Mouse (Mus musculus): ENCODE data around the gene Hif3a. TPM values are rescaled to one million over a fixed set of nuclear protein-coding genes. Genes with fewer than 3 reads are reported as not detected.

Hif3a gene
- total RNA-seq, 2 experiments from 2014 or later = not detected

DNA sequence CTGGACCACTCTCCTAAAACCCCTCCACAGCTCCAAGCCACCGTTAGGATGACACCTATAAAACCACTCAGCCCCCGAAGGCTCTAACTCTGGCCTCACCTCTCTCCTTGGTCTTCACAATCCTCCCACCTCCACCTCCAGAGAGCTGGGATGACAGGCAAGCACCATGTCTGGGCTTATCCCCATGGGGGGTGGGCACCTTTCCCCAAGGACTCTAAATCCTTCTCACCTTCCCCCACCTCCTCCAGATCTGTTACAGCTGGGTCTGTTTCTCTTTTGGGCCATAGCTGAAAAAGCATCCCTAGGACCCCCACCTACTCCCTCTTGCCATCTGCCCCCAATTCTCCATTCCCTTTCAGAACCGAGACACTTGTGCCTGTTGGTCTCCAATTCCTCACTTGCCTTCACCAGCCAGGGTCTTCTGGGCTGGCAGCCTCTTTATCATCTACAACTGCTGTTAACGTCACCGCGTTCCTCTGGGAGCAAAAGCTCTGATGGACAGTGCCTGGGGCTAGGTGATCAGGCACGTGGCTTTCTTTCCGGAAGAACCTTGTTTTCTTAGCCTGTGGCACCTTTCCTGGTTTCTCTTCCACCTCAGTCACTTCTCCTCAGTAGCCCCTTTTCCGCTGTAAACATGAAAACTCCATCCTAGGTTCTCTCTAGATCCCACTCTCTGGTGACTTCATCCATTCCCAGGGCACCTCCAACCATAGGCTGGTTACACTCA, 36.2 kb downstream of the Hif3a start:
- no peak for ATAC-seq (replicated peaks; ENCODE audit: low FRiP score, poor library complexity, severe bottlenecking)

DNA sequence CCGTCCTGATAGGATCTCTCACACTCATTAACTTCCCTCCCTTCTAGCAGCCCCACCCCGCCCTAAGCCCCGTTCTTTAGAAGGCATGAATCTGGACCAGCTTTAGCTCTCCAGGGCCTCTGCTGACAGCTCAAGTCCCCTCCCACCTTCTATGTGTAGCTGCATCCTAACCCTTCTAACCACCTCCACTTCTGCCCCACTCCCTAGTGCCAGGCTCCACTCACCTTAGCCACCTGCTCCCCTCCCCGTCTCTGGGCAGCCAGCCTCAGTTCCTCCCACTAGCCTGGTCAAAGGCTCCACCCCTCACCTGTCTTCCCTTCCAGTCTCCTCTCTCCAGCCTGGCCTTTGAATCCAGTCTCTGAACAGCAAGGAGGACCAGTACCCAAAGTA, 36.7 kb downstream of the Hif3a start:
- ATAC-seq (replicated peaks; ENCODE audit: low FRiP score, poor library complexity, severe bottlenecking) = no peak

DNA sequence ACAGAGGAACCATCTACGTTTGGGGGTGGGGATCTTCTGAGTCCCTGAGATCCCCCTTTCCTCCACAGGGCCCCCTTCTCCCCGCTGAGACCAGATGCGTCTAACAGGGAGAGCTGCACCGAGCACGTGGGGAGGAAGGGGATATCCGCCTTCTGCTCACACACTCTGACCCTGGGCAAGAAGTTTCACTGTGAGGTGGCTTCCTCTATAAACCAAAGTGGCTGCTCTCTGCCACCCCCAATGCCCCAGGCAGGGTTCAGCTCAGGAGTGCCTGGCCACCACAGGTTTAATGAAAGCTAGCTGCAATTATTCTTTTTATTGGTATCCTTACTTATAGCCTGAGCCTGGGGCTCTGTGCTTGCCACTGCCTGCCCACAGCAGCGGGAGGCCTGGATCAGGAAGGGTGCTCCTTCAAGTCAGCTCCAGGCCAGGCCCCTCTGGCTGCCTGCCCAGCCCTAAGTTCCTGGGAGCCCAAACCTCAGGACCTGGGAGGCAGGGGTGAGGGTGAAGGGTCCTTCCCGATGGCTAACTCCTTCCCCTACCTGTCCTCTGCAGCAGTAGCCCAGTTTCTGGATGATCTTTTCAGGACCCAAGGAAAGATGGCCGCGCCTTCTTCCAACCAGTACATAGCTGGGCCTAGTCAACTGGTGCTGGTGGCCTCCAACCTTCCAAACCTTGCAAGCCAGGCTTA, 37.3 kb downstream of the Hif3a start:
- ATAC-seq (replicated peaks; ENCODE audit: low FRiP score, poor library complexity, severe bottlenecking) = no peak

DNA sequence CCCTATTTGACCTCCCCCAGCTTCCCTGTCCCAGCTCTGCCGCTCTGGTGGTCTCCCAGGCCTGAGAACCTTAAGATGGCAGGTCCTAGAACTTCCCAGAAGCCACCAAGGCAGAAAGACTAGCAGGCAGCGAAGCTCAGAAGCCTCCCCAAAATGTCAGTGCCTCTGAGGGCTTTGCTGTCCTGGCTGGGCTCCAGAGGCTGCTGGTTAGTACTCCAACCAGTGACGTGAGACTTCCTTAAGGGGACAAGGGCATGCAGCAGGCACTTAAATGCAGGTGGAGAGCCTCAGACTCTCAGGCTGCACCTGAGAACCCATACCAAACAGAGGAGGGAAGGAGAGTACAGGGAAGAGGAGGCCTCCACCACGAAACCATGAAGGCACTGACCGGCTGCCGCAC, 38.1 kb downstream of the Hif3a start:
- no peak for ATAC-seq (replicated peaks; ENCODE audit: low FRiP score, poor library complexity, severe bottlenecking)

DNA sequence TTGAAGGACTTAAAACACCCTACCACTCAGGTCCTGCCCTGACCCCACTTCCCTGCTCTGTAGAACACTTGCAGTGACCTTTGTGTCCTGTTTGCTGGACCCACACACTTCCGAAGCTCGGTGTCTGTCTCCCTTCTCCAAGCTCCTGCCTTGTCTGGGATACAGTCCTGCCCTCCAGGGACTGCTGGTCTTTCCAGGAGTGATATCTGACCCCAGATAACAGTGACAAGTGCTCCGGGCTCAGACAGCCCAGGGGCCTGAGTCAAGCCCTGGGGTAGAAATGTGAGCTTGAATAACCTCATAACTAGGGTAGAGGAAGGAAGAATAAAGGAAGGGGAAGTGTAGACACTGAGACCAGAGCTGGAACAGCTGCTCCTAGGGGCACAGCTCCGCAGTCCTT, 38.5 kb downstream of the Hif3a start:
- no peak for ATAC-seq (replicated peaks; ENCODE audit: low FRiP score, poor library complexity, severe bottlenecking)

DNA sequence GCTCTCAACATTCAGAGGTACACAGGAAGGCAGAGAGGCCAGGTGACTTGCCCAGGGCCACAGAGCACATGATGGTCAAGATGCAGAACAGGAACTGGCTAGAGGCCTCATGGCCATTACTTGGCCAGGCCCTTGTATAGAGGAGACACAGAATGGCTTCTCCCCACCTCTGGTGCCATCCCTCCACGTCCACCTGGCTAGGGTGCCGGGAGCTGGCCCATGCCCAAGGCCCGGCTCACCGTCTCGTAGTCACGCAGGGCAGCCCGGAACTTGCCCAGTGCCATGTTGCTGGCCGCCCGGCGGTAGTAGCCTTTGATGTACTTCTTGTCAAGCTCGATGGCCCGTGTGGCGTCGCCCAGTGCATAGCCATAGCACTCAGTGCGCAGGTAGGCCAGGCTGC, 40.1 kb downstream of the Hif3a start:
- no peak for ATAC-seq (replicated peaks; ENCODE audit: low FRiP score, poor library complexity, severe bottlenecking)

DNA sequence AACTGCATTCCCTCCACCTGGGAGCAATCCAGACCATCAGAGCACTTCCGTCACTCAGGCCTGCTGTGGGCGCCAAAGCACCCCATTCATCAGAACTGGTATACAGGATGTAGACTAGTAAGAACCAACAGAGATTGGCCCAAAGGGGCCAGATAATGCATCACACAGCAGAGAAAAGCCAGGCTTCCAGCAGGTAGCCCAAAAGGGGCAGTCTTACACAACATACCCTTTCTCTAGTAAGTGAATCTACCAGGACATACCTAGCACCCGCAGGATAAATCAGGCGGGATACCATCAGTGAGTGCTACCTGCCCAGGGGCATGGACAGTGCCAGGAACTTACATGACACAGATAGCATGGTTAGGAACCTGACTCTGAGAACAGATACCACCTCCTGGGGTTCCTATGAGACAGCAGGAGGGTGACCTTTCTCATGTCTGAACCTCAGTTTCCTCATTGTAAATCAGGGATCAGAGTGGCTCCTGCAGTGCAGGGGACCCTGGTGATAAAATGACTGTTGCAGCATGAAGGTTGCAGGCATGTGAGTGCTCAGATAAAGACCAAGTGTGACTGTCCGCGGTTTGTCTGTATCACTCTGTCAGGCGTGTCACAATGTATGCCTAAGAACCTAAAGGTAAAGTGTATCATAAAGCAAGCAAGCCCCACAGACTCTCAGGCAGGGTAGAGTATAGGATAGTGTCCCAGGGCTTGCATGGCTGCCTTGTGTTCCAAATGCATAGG, 42.6 kb downstream of the Hif3a start:
- ATAC-seq (replicated peaks; ENCODE audit: low FRiP score, poor library complexity, severe bottlenecking) = no peak

DNA sequence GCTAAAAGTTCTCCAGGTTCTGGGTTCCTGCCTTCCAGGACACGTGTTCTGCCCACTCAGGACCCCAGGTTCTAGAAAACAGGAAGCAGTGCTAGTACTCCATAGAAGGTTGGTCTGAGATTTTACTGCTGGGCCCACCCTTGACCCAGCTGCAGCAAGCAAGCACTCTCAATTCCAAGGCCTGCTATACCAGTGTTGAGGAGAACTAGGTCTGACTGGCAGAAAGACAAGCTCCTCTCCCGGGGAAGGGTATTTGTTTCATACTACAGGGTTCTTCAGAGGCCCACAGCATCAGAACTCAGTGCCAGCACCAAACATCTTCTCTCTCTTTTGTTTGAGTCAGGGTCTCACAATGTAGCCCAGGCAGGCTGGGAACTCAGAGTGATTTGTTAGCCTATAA, 44.3 kb downstream of the Hif3a start:
- ATAC-seq (replicated peaks; ENCODE audit: low FRiP score, poor library complexity, severe bottlenecking) = no peak

DNA sequence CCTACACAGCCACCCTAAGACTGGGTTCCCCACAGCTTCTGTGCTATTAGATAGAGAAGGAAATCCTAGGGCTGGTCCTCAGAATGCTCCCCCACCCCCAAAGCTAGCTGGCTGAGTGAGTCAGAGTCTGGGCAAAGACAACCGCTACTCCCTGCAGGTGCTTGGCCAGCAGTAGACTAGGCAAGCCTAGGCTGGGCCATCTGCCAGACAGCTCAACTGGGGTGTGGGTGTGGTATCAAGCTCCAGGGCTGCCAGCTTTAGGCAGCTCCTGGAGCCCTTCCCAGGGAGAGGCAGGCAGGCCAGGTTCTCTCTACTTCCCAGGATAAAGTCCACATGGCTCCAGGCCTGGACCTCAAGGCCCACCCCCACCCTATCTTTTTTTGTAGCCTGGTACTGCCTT, 45.2 kb downstream of the Hif3a start:
- ATAC-seq (replicated peaks; ENCODE audit: low FRiP score, poor library complexity, severe bottlenecking) = peak; percentile 80

DNA sequence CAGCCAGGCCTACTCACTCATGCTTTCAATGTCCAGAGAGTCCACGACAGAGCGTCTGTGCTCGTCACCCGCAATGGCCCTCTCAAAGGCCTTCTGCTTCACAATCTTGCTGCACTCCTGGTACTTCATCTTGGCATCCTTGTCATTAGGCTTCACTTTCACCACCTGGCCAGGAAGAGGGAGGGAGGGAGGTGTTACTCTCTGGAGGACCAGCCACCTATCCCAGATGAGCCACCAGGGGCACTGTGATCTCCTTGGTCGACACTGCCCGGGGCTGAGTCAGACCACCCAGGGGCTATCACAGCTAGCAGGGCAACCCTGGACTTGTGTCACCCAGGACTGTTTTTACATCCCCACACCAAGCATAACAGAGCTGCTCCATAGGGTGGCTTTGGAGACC, 46.8 kb downstream of the Hif3a start:
- ATAC-seq (replicated peaks; ENCODE audit: low FRiP score, poor library complexity, severe bottlenecking) = no peak

DNA sequence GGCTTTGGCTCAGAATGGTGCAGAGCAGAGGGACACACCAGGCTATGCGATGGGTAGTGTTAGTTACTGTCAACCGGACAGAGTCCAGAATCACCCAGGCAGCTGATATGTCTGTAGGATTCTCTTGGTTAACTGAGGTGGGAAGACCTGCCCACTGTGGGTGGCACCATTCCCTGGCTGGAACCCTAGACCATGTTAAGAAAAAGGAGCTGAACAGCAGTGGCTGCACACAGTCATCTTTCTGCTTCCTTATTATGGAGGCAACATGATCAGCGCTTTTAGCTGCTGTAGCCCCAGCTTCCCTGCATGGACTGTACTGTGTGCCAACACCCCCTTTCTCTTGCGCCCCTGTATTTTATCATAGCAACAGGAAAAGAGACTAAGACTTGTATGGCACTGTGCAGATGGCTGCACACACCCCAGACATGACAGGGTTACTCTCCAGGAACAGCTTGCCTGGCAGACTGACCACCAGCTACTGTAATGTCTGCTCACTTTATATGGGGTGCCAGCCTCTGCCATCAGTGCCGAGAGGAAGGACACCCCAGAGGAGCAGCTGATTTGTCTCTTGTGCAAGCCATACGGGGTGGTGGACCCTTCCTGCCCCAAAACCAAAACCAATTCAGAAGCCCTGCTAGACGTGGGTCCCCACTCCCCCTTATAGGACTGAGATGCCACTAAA, 50.2 kb downstream of the Hif3a start:
- no peak for ATAC-seq (replicated peaks; ENCODE audit: low FRiP score, poor library complexity, severe bottlenecking)

DNA sequence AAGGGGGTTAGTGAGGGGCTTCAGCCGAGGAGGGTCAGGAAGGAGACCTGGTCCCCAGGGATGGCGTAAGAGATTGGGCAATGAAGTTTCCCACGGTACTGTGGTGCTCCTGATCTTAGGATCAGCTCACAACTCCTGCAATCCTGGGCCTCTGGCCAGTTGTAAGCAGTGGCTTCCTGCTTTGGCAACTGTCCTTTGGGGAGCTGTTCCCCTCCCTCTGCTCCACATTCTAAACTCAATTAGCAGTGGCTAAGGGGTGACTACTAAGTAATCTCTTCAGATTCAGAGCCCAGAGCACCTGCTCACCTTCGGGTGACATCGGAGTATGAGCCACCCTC, 52.2 kb downstream of the Hif3a start:
- no peak for ATAC-seq (replicated peaks; ENCODE audit: low FRiP score, poor library complexity, severe bottlenecking)

DNA sequence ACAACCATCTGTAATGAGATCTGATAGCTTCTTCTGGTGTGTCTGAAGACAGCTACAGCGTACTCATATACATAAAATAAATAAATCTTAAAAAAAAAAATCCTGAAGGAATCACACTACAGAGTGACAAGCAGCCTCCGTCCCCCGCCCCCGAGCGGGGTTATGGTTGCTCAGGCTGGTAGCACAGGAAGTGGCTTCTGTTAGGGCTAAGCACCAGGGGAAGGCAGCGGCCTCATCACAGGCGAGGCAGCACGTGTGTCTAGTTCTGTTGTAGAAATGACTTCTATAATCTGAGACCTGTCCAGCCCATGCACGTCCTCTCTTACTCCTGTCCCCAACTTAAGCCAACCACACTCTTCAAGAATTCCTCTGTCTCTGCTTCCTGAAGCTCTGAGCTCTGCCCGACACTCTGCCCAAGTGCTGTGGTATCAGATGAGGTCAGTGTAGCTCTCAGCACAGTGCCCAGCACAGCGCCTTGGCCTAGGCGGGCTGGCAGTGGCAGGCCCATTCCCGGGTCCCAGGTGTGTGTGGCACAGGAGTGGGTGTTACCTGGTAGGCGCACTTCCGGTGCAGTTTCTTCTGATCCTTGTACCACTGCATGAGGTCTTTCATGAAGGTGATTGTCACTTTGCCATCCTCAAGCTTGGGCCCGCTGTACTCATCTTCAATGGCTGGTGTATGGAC, 52.8 kb downstream of the Hif3a start:
- ATAC-seq (replicated peaks; ENCODE audit: low FRiP score, poor library complexity, severe bottlenecking) = no peak

DNA sequence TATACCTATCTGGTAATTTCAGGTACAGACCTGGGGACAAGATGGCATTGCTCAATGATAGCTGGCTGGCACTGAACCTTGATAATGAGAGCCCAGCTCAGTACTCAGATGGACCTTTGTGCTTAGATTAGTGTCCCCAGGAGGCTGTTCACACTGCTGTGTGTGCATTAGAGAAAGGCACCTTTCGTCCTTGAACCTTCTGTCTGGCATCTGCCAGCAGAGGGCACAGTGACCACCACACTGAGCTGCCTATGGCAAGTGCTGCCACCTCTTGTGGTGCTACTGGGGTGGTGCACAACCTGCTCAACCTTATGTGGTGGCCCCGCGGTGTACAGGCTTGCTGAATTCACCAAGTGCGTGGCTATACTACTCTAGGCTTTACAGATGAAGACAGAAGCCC, 54.9 kb downstream of the Hif3a start:
- ATAC-seq (replicated peaks; ENCODE audit: low FRiP score, poor library complexity, severe bottlenecking) = no peak

DNA sequence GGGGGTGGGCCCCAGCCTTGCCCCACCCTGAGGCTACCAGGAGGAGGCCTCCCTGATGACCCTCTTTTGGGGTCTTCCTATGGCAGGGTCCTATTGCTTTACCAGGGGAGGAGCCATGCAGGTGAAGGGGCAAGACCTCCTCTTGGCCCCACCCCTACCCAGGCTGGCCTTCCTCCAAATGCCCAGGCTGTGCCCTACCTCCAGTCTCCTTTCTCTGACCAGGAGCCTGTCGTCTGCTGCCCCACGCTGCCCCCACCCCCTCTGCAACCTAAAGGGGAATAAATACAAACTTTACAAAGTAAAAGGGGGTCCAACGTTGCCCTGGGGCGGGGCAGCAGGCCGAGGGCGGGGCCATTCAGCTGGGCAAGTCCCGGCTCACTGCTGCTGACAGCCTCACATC, 57.5 kb downstream of the Hif3a start:
- ATAC-seq (replicated peaks; ENCODE audit: low FRiP score, poor library complexity, severe bottlenecking) = no peak

DNA sequence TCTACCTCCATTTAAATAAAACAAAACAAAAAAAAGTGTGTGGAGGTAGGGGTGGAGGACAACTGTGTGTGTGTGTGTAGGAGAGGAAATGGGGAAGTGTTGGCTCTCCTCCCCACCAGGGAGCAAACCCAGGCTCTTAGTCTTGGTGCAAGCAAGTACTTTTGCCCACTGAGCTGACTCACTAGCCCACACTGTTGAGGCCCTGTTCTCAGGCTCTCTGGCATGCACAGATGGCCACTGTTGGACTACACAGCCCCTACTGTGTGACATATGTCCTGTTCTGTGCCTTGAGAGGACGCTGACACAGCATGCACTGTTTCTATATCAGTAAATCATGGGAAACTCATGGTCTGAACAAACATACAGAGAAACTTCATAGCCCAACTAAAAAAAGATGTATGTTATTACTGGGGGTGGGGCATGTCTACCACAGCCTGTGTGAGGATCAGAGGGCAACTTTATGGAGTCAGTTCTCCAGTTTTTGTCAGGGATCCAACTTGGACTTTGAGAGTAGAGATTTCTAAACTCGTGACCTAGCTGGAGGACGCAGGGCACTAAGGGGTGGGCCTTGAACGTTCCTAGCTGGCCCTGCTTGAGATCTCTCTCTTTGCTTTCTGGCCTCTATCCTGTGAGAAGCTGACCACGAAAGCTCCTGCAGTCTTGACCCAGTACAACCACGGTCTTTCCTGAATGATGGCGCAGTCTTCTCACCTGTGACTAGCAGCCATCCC, 58.8 kb downstream of the Hif3a start:
- ATAC-seq (replicated peaks; ENCODE audit: low FRiP score, poor library complexity, severe bottlenecking) = no peak

DNA sequence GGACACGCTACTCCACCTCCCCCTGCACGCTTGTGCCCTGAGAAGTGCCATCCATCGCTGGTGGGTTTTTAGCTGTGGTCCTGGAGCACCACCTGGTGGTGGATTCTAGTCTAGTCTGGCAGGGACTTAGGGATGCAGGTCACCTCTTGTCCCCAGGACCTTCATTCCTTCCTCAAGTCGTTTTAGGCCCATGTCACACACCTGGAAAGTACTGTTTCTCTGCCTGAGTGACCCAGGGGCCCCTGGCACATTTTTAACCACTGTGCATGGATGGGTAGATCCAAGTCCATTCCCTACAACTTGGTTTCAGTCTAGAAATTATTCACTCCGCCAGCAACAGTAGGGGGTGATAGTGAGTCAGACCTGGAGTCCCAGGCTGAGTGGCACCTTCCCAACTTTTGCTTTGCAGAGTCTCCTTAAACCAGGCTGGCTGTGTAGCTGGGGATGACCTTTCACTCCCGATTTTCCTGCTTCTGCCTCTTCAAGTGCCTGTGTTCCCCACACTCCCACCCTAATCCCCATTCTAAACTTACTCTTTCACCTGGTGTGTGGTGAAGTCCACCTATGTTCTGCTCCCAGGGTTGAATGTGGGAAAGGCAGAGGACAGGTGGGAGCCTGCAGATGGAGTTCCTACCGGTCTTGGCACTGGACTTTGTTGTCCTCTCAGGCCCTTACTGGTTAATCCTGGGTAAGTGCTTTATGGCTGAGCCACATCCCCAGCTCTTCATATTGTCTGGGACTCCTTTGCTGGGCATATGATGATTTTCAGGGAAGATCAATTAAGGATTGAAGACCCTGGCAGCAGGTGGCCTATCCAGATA, 59.6 kb downstream of the Hif3a start:
- ATAC-seq (replicated peaks; ENCODE audit: low FRiP score, poor library complexity, severe bottlenecking) = no peak

DNA sequence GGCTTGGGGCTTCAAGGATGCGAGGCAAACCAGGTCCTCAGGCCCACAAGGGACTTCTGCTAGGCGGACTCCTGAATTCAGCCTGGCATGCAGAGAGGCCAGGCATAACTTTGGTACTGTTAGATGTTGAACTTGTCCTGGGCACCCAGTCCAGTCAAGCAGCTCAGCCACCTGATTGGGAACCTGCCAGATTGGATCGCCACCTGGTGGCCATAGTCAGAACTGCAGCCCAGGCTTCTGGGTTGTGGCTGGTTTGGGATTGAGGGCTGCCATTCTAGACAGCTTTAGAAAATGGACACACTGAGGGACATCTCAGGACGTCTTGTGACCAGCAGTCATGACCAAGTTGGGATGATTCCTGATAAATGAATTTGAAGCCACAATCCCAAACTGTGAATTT, 62.6 kb downstream of the Hif3a start:
- peak; percentile 70 for ATAC-seq (replicated peaks; ENCODE audit: low FRiP score, poor library complexity, severe bottlenecking)

DNA sequence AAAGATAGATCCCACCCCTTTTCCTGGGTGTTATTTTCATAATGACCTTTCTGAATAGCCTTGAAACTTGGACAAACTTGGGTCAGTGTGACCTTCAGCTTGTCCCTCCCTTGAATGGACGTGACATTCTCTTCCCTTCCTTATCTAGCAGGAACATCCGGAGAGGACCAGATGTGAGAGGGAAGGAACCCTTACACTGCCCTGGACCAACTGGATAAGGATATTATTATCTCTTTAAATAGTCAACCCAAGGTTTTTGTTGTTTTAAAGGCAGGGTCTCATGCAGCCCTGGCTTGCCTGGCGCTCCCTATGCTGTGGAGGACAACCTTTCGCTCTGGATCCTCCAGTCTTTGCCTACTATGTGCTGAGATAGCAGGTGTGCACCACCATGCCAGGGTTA, 63.0 kb downstream of the Hif3a start:
- peak; percentile 35; the same call in 1 of the 2 replicates for ATAC-seq (replicated peaks; ENCODE audit: low FRiP score, poor library complexity, severe bottlenecking)

Measured in erythroid progenitor cell, adult 5-6 weeks (primary cell).